Mouse (Mus musculus): ENCODE data around the gene Zfyve1.
"Not testable (repeated sequence)": the region's sequence is repeated elsewhere in the genome, so short reads cannot be mapped to it uniquely, and the experiment has no call there.

The Zfyve1 gene

DNA sequence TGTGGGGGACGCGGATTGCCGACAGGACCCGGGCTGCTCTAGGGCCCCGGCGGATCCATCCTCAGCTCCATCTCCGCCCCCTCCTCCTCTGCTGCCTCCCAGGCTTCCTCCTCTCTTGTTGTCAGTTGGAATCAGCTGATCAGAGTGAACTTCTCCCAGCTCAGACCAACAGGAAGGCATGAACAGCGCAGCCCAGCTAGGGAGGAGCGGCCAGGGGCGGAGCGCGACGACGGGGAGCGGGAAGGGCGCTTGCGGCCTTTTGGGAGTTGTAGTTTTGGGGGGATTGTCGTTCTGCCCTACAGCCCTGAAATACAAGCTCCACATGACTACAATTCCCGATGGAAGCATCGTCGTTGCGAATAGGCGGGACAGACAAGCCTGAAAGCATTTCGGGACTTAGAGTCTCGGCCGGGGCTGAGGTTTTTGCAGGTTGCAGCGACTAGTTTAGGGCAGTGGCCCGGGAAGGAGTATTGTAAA, at the start of gene Zfyve1:
TSS of gene Zfyve1 (minus strand) at position 198 of the 477 bp plus-strand sequence.
- peak; percentile 84 for DNase-seq (ENCODE audit: low spot score)

DNA sequence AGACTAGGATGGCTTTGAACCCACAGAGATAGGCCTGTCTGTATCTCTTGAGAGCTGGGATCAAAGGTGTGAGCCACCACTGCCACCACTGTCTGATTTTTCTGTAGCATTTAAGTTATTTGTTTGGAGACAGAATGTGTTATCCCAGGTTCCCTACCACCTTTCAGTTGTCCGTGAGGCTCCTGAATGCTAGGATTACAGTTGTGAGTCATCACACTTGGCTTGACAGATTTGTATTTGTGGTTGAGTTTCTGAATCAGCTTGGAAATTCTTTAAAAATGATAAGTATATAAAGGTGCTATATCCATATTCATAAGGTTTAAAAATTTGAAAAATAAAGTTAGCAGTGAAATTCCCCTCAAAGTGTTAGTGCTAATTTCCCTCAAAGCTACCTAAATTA, 46.1 kb upstream of the Zfyve1 start:
- DNase-seq (ENCODE audit: low spot score) = no peak

DNA sequence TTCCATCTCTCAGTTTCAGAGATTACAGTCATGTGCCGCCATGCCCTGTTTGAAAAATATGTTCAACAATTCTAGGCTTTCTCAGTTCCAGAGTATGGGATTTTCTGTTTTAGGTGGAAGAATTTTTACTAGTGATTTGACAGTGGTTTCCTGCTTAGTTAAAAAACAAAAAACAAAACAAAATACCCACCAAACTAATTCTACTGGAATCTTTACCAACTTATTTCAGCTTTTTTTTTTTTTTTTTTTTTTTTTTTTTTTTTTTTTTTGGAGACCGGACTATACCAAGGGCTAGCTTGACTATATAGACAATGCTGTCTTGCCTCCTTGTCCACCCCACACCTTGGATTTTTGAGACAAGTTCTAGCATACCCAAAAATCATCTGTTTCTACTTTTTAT, 44.2 kb upstream of the Zfyve1 start:
- DNase-seq (ENCODE audit: low spot score) = no peak

DNA sequence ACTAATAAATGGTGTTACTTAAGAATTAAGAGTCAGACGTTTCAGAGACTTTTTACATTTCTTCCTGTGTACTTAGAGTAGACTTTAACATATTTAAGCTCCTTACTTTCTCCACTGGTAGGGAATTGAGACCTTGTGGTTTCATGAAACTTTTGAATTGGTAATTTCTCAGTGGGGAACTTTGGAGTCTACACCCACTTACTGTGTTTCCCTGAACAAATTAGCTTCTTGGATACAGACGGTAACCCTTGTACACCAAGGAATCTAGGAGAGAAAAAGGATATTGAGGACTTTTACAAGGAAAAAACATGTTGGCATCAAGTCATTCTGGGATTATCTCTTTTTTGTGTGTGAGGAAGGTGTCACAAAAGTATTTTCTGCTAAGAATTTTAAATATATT, 36.8 kb upstream of the Zfyve1 start:
- DNase-seq (ENCODE audit: low spot score) = no peak

DNA sequence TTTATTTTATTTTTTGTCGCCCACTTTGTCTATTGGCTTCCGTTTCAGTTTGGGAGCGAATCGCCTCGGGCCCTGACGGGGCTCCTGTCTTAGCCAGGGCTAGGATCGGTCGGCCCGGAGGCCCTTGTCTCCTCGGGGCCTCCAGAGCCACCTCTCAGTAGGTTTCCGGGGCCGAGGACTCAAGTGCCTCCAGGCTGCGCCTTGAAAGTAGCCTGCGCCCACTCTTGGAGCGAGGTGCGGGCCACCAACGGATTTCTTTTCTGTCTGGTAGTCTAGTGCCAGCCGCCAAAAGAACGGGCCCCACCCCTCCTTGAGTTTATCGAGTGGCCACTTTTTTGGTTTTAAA, 35.6 kb upstream of the Zfyve1 start:
- peak; percentile 46 for DNase-seq (ENCODE audit: low spot score)

DNA sequence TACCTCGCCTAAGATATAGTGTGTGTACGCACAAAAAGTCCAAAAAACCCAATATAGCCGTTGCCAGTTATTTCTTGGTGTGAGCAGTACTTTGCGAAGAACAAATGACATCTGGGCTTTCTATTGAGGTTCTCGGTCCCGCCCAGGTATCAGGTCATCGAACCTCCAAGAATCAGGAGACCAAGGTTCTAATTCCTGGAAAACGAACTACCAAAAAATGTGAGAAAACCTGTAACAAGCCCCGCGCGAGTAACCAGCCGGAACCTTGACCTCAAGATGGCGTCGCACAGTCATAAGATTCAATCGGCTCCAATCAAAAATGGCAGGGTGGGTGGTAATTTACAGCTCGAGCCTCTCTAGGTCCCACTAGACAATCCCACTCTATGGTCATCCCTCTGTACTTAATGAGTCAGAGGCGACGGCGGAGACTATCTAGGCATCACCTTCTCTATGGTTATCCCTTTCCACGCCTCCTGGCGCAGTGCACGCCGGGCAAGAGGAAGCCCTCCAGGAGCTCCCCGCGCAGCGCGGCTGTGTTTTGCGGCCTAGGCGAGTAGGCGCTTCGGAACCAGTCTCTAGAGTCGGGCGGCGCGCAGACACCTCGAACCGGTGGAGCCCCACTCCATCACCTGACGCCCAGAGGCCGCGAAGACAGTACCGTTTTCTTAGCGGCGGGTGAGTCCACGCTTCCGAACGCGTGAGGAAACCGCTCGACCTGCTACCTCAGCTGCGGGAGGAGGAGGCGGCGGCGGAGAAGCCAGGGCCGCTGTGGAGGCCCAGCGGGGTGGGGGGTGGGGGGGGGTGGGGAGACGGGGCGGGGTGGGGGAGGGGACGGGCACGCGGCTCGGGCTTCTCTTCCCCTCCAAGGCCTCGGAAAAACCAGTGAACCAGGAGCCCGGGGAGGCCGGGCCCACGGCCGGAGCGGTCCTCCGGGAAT, 35.0 kb upstream of the Zfyve1 start:
- peak; percentile 92 for DNase-seq (ENCODE audit: low spot score)

DNA sequence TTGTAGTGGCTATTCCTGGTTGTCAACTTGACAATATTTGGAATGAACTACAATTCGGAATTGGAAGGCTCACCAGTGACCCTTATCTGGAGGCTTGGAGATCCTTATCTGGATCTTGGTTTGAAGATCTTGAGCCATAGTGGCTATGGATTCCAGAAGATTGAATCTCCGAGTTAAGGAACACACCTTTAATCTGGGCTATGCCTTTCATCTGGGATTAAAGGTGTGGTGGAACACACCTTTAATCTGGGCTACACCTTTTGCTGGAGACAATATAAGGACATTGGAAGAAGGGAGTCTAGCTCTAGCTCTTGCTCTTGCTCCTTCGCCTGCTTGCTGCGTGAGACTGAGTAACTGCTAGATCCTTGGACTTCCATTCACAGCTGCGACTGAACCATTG, 33.9 kb upstream of the Zfyve1 start, which contains the start of gene Rbm25:
TSS of gene Rbm25 (plus strand) at position 301 of the 400 bp plus-strand sequence.
- DNase-seq (ENCODE audit: low spot score) = not testable (repeated sequence)

DNA sequence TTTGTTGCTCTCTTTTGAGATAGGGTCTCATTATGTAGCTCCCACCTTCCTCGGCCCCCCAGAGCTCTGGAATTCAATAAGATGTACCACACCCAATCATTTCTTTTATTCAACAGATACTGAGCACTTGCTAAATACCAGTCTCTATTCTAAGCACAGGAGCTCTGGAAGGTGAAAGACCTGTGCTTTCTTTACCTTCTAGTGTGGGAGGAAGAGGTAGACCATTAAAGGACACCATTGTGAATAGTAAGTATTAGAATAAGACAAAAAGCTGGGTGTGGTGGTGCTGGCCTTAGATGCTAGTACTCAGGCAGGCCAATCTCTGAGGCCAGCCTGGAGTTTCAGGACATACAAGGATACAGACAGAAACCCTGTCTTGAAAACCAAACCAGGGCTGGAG, 27.3 kb upstream of the Zfyve1 start:
- no peak for DNase-seq (ENCODE audit: low spot score)

DNA sequence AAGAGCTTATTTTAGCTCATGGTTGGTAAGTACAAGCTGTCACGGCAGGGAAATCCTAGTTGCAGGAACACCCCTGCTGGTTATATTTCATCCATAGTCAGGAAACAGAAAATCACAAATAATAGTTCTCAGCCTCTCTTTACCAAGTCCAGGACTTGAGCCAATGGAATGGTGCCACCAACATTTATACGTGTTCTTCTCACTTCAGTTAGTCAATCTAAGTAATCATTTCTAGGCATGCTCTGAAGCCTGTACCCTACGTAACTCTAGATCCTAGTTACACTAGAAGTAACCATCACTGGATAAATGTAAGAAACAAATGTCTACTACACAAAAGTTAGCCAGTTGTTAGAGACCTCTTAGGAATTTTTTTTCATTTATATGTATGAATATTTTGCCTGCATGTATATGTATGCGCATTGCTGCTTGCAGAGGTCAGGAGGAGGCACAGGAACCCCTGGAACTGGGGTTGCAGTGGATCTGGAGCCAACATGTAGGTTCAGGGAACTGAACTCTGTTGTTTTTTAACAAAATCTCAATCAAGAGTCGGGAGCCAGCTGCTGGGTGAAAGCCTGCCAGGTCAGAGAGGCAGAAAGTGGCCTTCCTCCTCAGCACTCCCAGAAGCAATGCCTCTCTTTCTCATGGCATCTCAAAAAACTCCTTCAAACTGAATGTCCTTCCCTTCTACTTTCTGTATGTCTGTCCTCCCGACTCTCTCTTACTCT, 25.2 kb upstream of the Zfyve1 start:
- no peak for DNase-seq (ENCODE audit: low spot score)

DNA sequence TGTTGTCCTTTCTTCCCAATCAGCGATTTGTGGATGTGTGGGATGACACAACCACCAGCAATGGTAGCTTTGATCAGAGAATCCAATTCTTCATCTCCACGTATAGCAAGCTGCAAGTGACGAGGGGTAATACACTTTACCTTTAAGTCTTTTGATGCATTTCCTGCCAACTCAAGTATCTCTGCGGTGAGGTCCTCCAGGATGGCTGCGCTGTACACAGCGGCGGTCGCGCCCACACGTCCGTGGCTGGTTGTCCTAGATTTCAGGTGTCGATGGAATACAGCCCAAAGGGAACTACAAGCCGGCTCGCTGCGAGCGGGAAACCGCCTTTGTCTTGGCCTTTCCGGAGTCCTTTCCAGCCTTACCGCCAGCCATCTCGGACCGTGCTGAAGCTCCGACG, 23.7 kb upstream of the Zfyve1 start:
- DNase-seq (ENCODE audit: low spot score) = not testable (repeated sequence)

DNA sequence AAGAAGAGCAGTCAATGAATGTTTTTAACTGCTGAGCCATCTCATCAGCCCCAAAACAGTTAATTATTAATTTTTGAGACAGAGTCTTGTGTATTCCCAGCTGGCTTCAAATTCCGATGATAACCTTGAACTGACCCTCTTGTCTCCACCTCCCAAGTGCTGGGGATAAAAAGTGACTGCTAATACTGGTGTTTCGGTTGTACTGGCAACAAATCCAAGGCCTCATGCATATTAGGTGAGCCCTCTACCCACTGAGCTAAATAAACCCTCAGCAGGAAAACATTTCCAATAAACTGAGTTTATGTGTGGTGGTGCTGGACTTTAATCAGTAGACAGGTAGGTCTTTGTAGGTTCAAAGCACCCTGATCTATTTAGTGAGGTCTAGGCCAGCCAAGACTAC, 22.0 kb upstream of the Zfyve1 start:
- DNase-seq (ENCODE audit: low spot score) = no peak

DNA sequence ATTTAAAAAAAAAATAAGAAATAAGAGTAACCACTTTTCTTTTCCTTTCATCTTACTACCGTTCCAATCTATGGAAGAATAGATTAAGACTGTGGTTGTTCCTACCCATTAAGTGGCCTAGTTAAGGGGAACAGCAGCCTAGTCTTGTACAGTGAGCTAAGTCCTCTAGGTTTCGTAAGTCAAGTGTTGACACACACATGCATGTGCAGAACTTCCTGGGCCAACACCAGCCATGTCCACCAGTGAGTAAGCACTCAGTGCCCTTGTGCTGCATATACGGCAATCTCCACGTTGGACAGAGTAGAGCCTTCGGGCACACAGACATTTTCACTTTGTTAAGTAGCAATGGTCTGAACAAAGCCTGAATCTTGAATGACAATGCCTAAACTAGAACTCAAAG, 20.2 kb upstream of the Zfyve1 start:
- no peak for DNase-seq (ENCODE audit: low spot score)

DNA sequence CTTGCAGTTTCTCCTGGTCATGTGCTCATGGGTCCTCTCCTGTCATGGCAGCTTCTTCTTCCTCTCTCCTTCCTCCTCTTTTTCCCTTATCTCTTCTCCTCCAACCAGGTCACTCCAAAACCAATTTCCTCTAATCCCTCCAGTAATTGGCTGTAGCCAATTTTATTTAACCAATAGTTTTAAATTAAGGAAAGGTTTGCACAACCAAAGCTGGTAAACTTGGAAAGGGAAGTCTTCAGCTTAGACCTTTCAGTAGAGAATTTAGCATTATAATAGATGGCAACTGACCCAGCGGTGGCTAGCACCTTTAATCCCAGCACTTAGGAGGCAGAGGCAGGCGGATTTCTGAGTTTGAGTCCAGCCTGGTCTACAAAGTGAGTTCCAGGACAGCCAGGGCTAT, 9.4 kb upstream of the Zfyve1 start:
- not testable (repeated sequence) for DNase-seq (ENCODE audit: low spot score)

DNA sequence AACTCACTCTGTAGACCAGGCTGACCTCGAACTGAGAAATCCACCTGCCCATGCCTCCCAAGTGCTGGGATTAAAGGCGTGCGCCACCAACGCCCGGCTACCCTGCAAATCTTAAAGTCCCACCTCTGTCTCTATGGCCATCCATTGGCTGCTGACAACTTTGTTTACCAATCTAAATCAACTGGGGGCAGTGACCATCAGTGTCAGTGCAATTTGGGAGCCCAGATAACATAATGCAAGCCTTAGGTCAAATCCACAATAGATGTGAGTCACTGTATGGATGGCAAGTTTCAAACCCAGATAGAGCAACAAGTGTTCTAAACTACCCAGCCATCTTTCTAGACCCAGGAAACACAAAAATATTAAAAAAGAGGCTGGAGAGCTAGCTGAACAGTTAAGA, 5.3 kb upstream of the Zfyve1 start:
- DNase-seq (ENCODE audit: low spot score) = no peak

DNA sequence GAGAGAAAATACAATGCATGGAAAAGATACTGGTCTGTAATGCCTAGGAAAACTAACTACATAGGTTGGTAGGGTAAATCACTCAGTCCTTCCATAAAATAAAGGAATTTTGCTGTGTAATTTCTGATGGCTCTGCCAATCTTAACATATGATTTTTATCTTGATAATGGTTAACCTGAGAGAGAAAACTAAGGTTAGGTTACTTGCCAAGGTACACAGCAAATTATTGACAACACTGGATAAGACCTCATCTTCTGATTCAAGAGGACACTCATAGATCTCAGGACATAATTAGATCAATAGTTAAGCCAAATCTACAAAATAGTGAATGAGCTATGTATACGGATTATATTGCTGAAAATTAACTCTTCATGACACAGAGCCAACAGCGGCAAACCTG, 859 bp upstream of the Zfyve1 start:
- DNase-seq (ENCODE audit: low spot score) = no peak

DNA sequence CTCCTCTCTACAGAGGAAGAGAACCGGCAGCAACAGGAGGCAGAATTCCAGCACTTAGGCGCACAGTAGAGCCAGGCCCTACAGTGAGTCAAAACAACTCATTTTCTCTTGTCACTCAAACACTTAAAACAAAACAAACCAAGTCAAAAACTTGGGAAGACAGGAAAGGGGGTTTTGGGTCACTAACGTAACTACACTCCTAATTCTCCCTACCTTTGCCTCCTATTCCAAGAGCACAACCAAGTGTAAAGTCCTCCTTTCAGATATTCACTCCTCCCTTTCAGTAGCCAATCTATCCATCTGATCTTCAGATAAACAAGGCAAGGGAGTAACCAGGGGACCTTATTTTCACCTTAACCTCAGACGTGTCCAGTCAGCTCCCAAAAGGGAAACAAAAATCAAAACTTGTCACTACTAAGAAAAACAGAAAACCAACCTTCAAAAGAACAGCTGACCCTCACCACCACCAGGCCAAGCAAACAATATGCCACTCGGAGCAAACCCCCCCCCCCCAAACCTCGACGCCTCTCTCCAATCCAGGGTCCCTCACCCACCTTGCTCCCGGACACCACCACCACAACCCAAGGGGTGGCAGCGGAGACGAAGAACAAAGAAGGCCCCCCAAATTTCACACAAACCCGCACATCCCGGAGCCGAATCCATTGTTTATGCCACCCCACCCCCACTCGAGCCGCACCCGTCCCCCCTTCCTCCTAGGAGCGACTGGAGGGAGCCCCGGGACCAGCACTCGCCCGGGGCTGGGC, 649 bp downstream of the Zfyve1 start:
- DNase-seq (ENCODE audit: low spot score) = no peak

DNA sequence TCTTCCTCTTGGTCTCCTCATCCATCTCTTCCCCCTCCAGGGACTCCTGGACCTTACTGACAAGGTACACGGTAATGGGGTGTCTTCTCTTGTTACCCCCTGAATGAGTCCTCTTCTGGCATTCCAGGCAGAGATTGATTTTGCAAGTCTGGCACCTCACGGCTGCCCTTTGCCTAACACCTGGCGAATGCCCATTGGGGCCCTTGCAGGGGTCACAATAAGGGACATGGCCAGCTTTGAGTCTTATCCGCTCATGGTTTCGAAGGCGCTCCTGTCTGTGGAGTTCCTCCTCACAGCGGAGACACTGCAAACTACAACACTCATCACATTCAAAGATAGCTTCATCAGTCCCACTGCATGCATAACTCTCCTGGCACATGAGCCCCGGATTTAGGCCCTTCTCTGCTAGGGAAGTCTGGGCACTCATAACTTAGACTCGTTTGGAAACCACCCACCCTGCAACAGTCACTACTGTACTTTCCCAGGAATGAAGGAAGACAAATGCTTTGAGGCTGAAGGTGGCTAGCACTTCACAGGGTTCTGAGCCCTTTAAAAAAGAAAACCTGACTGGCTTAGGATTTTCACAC, 2.5 kb downstream of the Zfyve1 start:
- DNase-seq (ENCODE audit: low spot score) = no peak

DNA sequence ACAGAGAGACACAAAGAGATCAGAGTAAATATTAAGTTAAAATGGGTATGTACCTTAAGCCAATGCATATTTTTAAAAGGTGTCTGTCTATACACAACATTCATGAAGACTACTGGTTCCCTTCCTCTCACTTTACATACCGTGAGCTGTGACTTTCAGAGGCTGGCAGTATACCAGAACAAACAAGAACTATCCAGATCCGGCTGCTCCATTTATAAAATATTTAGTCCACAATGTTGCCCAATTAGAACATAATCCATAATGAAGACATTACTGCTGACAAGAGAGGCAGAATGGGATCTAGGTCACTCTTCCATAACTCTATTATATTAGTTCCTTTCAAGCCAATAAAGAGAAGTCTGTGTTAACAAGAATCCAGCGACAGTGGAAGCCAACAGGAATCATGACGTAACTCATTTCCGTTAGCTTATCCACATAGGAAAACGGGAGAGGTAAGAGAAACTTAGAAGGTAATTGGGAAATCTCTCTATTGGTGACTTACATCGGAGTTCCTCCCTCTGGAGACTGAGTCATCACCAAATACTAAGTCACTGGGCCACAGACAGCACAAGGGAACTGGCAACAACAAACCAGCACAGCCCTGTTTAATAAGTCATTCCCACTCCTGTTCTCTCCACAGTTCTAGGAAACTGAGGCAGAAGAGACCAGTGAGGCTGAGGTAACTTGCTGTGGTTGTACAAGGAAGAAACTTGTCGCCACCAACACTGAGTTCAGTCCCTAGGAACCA, 5.1 kb downstream of the Zfyve1 start:
- no peak for DNase-seq (ENCODE audit: low spot score)

DNA sequence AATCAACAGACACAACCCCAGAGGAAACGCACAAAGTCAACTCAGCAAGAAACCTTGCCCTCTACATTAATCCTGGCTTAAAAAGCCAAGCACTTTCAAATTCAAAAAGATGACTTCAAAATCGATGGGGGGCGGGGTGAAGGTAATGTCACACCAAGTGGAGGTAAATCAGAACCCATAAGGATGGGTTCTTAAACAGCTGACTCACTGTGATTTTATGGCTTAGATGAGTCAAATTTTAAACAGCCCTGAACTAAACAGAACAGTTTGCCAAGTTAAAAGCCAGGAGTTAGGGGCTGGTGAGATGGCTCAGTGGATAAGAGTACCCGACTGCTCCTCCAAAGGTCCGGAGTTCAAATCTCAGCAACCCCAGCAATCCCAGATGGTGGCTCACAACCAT, 10.4 kb downstream of the Zfyve1 start:
- DNase-seq (ENCODE audit: low spot score) = no peak

DNA sequence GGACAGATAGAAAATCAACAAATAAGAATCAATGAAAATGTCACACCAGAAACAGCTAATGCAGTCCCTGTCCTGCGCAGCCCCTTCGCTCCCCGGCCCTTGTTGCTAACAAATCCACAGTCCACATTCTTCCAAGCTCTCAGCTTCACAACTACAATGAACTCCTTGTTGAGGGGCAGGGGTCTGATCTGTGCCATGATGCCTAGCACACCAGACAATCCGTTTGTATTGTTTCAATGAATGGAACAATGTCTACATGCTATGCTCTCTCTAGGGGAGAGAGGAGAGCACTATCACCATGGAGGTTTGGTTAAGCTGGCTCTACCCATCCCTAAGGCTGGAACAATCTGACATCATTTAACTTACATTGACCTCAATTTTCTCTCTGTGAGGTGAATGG, 14.3 kb downstream of the Zfyve1 start:
- DNase-seq (ENCODE audit: low spot score) = no peak

DNA sequence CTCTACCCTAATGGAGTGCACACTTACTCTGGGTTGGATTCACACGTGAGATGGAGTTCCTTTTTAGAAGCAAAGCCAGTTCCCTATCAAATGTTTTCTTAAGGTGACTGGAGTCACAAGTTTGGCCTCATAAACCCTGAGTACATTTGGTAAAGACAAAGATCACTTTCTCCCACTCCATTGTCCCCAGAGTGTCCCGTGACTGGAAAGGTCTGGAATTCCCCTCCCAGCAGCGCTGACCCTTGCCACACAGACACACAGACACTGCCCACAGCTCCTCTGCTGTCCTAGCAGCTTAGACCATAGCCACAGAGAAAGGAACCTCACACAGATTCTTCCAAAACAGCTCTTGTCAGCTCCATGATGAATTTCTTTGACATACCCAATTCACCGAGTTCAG, 14.9 kb downstream of the Zfyve1 start:
- no peak for DNase-seq (ENCODE audit: low spot score)
